Mouse (Mus musculus) cerebellum, postnatal 10 days (tissue): ENCODE measurements around the gene Olfr971.
"Not testable (repeated sequence)": the region's sequence is repeated elsewhere in the genome, so short reads cannot be mapped to it uniquely, and the experiment has no call there.

Source experiments
- DNase-seq, 2 experiments: peaks; one replicate each; pipeline ENCODE4 v3.0.0; 2021; ENCODE audit warnings: mixed read lengths in 2 of 2

Gene Olfr971

GRCm38 (mm10) chr9:39836576-39836975 lies at the start of gene Olfr971:
Gene Olfr971, plus strand, starts transcription at chr9:39836876.
- DNase-seq: not testable (repeated sequence)

GRCm38 (mm10) chr9:39790558-39790957 lies 46.1 kb upstream of the Olfr971 start, which contains the start of gene Olfr969:
Gene Olfr969, plus strand, starts transcription at chr9:39790945.
- DNase-seq: no peak

GRCm38 (mm10) chr9:39808560-39808959 lies 28.1 kb upstream of the Olfr971 start, which contains the start of gene Olfr970:
Gene Olfr970, plus strand, starts transcription at chr9:39808860.
- no peak for DNase-seq

- DNase-seq: no peak
These were observed 29.4 kb downstream of the Olfr971 start, which contains the start of gene Olfr972 for GRCm38 (mm10) chr9:39866122-39866521. Gene Olfr972, plus strand, starts transcription at chr9:39866422.

GRCm38 (mm10) chr9:39871986-39872385 lies 35.3 kb downstream of the Olfr971 start:
- DNase-seq: not testable (repeated sequence)

GRCm38 (mm10) chr9:39877541-39878396 lies 41.1 kb downstream of the Olfr971 start:
- DNase-seq: not testable (repeated sequence)
